Mouse (Mus musculus): Measurements from ENCODE around the gene Prkce. TPM values are rescaled to one million over a fixed set of nuclear protein-coding genes. Genes with fewer than 3 reads are reported as not detected.

Gene Prkce
- polyA plus RNA-seq, 1 experiment from 2014 or later, result 1.9 TPM

- no peak overlapping the region for H3K4me3 ChIP-seq
- H3K27me3 ChIP-seq (replicated peaks), result no peaks in the 10 kb centered on the region
- H3K4me2 ChIP-seq, result no peak overlapping the region
- WGBS (ENCODE audit: insufficient replicate concordance), result 70% methylated on average over 5 of the region's 5 CpGs
- no peaks in the 10 kb centered on the region for H3K36me3 ChIP-seq
- peaks cover 7% of the 10 kb centered on the region; the same call in 1 of the 2 replicates for H3K4me1 ChIP-seq
- H3K9me3 ChIP-seq (replicated peaks), result no peaks in the 10 kb centered on the region
- ATAC-seq, result no peak
- H3K27ac ChIP-seq, result no peak overlapping the region
- H3K9ac ChIP-seq, result no peak overlapping the region
Observed at GRCm38 (mm10) chr17:86603848-86604444, 436.4 kb downstream of the Prkce start.

- H3K27me3 ChIP-seq (replicated peaks), result no peaks in the 10 kb centered on the region
- H3K4me1 ChIP-seq, result peaks cover 11% of the 10 kb centered on the region
- H3K9ac ChIP-seq, result no peak overlapping the region
- 73% methylated on average over 4 of the region's 4 CpGs for WGBS (ENCODE audit: insufficient replicate concordance)
- no peaks in the 10 kb centered on the region for H3K36me3 ChIP-seq
- H3K9me3 ChIP-seq (replicated peaks), result no peaks in the 10 kb centered on the region
- no peak for ATAC-seq
- no peak overlapping the region for H3K27ac ChIP-seq
- no peak overlapping the region for H3K4me2 ChIP-seq
- no peak overlapping the region for H3K4me3 ChIP-seq
Observed at GRCm38 (mm10) chr17:86607981-86608380, 440.4 kb downstream of the Prkce start.

GRCm38 (mm10) chr17:86610271-86610969, 442.8 kb downstream of the Prkce start:
- Histone ChIP-seq H3K4me1 (peaks cover 11% of the 10 kb centered on the region), H3K27me3 (replicated peaks) (no peaks in the 10 kb centered on the region), H3K27ac (no peak overlapping the region), H3K4me2 (no peak overlapping the region), H3K4me3 (no peak overlapping the region), H3K36me3 (no peaks in the 10 kb centered on the region), H3K9ac (no peak overlapping the region), H3K9me3 (replicated peaks) (no peaks in the 10 kb centered on the region)
- WGBS (ENCODE audit: insufficient replicate concordance), result 45% methylated on average over 8 of the region's 8 CpGs
- no peak for ATAC-seq

GRCm38 (mm10) chr17:86611772-86612171, 444.2 kb downstream of the Prkce start:
- H3K4me3 ChIP-seq, result no peak overlapping the region
- WGBS (ENCODE audit: insufficient replicate concordance), result 55% methylated on average over 5 of the region's 5 CpGs
- peaks cover 11% of the 10 kb centered on the region for H3K4me1 ChIP-seq
- H3K9me3 ChIP-seq (replicated peaks), result no peaks in the 10 kb centered on the region
- ATAC-seq, result no peak
- H3K27me3 ChIP-seq (replicated peaks), result no peaks in the 10 kb centered on the region
- no peak overlapping the region for H3K4me2 ChIP-seq
- no peak overlapping the region for H3K9ac ChIP-seq
- no peaks in the 10 kb centered on the region for H3K36me3 ChIP-seq
- no peak overlapping the region for H3K27ac ChIP-seq

- H3K4me1 ChIP-seq, result peaks cover 5% of the 10 kb centered on the region
- 73% methylated on average over 13 of the region's 13 CpGs for WGBS (ENCODE audit: insufficient replicate concordance)
- no peak overlapping the region for H3K27ac ChIP-seq
- H3K36me3 ChIP-seq, result no peaks in the 10 kb centered on the region
- H3K4me2 ChIP-seq, result no peak overlapping the region
- H3K9ac ChIP-seq, result no peak overlapping the region
- no peaks in the 10 kb centered on the region for H3K27me3 ChIP-seq (replicated peaks)
- ATAC-seq, result no peak
- H3K9me3 ChIP-seq (replicated peaks), result no peaks in the 10 kb centered on the region
- H3K4me3 ChIP-seq, result no peak overlapping the region
Observed at GRCm38 (mm10) chr17:86615592-86616291, 448.2 kb downstream of the Prkce start.

- Histone ChIP-seq H3K9me3 (replicated peaks) (no peaks in the 10 kb centered on the region), H3K27ac (no peak overlapping the region), H3K4me3 (no peak overlapping the region), H3K4me1 (no peaks in the 10 kb centered on the region), H3K4me2 (no peak overlapping the region), H3K9ac (no peak overlapping the region), H3K36me3 (no peaks in the 10 kb centered on the region), H3K27me3 (replicated peaks) (no peaks in the 10 kb centered on the region)
- 41% methylated on average over 3 of the region's 3 CpGs for WGBS (ENCODE audit: insufficient replicate concordance)
- ATAC-seq, result no peak
Observed at GRCm38 (mm10) chr17:86617570-86618237, 450.1 kb downstream of the Prkce start.

- ATAC-seq, result no peak
- H3K4me2 ChIP-seq, result no peak overlapping the region
- H3K9me3 ChIP-seq (replicated peaks), result no peaks in the 10 kb centered on the region
- H3K9ac ChIP-seq, result no peak overlapping the region
- no peak overlapping the region for H3K4me3 ChIP-seq
- H3K36me3 ChIP-seq, result no peaks in the 10 kb centered on the region
- H3K27me3 ChIP-seq (replicated peaks), result no peaks in the 10 kb centered on the region
- 57% methylated on average over 4 of the region's 4 CpGs for WGBS (ENCODE audit: insufficient replicate concordance)
- H3K27ac ChIP-seq, result no peak overlapping the region
- no peaks in the 10 kb centered on the region for H3K4me1 ChIP-seq
Observed at GRCm38 (mm10) chr17:86618431-86618861, 450.9 kb downstream of the Prkce start.

- no peak overlapping the region for H3K9ac ChIP-seq
- no peaks in the 10 kb centered on the region for H3K27me3 ChIP-seq (replicated peaks)
- 81% methylated on average over 3 of the region's 3 CpGs for WGBS (ENCODE audit: insufficient replicate concordance)
- H3K4me3 ChIP-seq, result no peak overlapping the region
- H3K27ac ChIP-seq, result no peak overlapping the region
- no peak for ATAC-seq
- no peak overlapping the region for H3K4me2 ChIP-seq
- H3K4me1 ChIP-seq, result no peaks in the 10 kb centered on the region
- H3K36me3 ChIP-seq, result no peaks in the 10 kb centered on the region
- no peaks in the 10 kb centered on the region for H3K9me3 ChIP-seq (replicated peaks)
Observed at GRCm38 (mm10) chr17:86622862-86623261, 455.3 kb downstream of the Prkce start.

- Histone ChIP-seq H3K36me3 (no peaks in the 10 kb centered on the region), H3K4me3 (no peak overlapping the region), H3K9ac (no peak overlapping the region), H3K27ac (no peak overlapping the region), H3K4me1 (no peaks in the 10 kb centered on the region), H3K4me2 (no peak overlapping the region), H3K27me3 (replicated peaks) (no peaks in the 10 kb centered on the region), H3K9me3 (replicated peaks) (no peaks in the 10 kb centered on the region)
- no peak for ATAC-seq
- WGBS (ENCODE audit: insufficient replicate concordance), result 74% methylated on average over 6 of the region's 6 CpGs
Observed at GRCm38 (mm10) chr17:86626523-86626922, 458.9 kb downstream of the Prkce start.

- H3K27me3 ChIP-seq (replicated peaks), result no peaks in the 10 kb centered on the region
- no peaks in the 10 kb centered on the region for H3K36me3 ChIP-seq
- H3K4me2 ChIP-seq, result no peak overlapping the region
- H3K9me3 ChIP-seq (replicated peaks), result no peaks in the 10 kb centered on the region
- ATAC-seq, result no peak
- no peak overlapping the region for H3K9ac ChIP-seq
- 70% methylated on average over 4 of the region's 4 CpGs for WGBS (ENCODE audit: insufficient replicate concordance)
- no peak overlapping the region for H3K27ac ChIP-seq
- no peaks in the 10 kb centered on the region for H3K4me1 ChIP-seq
- no peak overlapping the region for H3K4me3 ChIP-seq
Observed at GRCm38 (mm10) chr17:86633131-86633530, 465.5 kb downstream of the Prkce start.

- no peak overlapping the region for H3K4me2 ChIP-seq
Observed at GRCm38 (mm10) chr17:86637311-86637710, 469.7 kb downstream of the Prkce start.

GRCm38 (mm10) chr17:86639279-86639678, 471.7 kb downstream of the Prkce start:
- no peaks in the 10 kb centered on the region for H3K4me1 ChIP-seq
- no peaks in the 10 kb centered on the region for H3K9me3 ChIP-seq (replicated peaks)
- no peaks in the 10 kb centered on the region for H3K36me3 ChIP-seq
- WGBS (ENCODE audit: insufficient replicate concordance), result 64% methylated on average over 3 of the region's 3 CpGs
- H3K4me2 ChIP-seq, result no peak overlapping the region
- H3K27ac ChIP-seq, result no peak overlapping the region
- no peaks in the 10 kb centered on the region for H3K27me3 ChIP-seq (replicated peaks)
- H3K9ac ChIP-seq, result no peak overlapping the region
- ATAC-seq, result no peak
- H3K4me3 ChIP-seq, result no peak overlapping the region

More at GRCm38 (mm10) chr17:86637311-86637710, 469.7 kb downstream of the Prkce start:
- H3K9me3 ChIP-seq (replicated peaks), result no peaks in the 10 kb centered on the region
- no peak for ATAC-seq
- WGBS (ENCODE audit: insufficient replicate concordance), result 41% methylated on average over 1 of the region's 1 CpGs
- H3K27me3 ChIP-seq (replicated peaks), result no peaks in the 10 kb centered on the region
- H3K4me1 ChIP-seq, result no peaks in the 10 kb centered on the region
- no peaks in the 10 kb centered on the region for H3K36me3 ChIP-seq
- H3K27ac ChIP-seq, result no peak overlapping the region
- no peak overlapping the region for H3K4me3 ChIP-seq
- no peak overlapping the region for H3K9ac ChIP-seq

Measured in liver, embryonic 12.5 days (tissue).